ENCODE assay signal across 8 mouse cellular contexts in the genomic region with DNA sequence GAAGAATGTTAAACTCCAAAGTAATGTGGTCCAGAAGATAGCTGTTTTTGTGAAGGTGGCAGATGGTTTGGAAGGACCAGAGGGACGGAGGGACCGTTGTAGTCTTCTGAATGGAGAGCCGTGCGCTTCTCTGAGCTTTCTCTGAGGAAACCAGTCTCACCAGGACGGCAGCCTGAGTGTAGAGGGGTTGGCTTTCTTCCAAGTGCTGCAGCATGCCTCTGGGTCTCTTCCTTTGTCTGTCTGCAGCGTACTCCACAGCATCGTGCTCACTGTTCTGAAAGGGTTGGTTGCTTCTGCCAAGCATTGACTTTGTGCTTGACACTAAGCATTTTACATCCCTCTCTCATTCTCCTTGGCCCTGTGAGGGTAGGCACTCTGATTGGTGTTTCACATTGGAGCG. TPM values are rescaled to one million over a fixed set of nuclear protein-coding genes. Genes with fewer than 3 reads are reported as not detected.
DNase-seq lines count a peak whose midpoint lies in the region; ATAC-seq lines count a peak whose summit lies in the region.

No protein-coding gene starts in this region.

- no peak for DNase-seq in heart, adult 18-20 months
- DNase-seq in R1 (ENCODE audit: low read depth, low spot score) = peak; percentile 55
- DNase-seq in forebrain, embryonic 10.5 days (ENCODE audit: extremely low spot score, low spot score) = no peak
- DNase-seq in layer of hippocampus, adult 9-11 months = peak; percentile 66
- no peak for DNase-seq in ovary, postnatal 10 days (ENCODE audit: low spot score)

- H3K9ac ChIP-seq in heart, embryonic 14.5 days (ENCODE audit: low read length) = peak overlapping the region; percentile 91
- H3K9ac ChIP-seq in midbrain, embryonic 13.5 days (replicated peaks) = peak overlapping the region; percentile 90

- H3K36me3 ChIP-seq in heart, embryonic 14.5 days (ENCODE audit: control insufficient read depth, insufficient read depth, low read length) = peaks cover 62% of the 10 kb centered on the region
- peaks cover 63% of the 10 kb centered on the region for H3K36me3 ChIP-seq in forebrain, embryonic 10.5 days (replicated peaks)
- H3K36me3 ChIP-seq in midbrain, embryonic 13.5 days = peaks cover 48% of the 10 kb centered on the region

- H3K4me2 ChIP-seq in heart, embryonic 14.5 days (ENCODE audit: low read length) = peak overlapping the region; percentile 67
- peak overlapping the region; percentile 81 for H3K4me2 ChIP-seq in midbrain, embryonic 13.5 days (replicated peaks)

- no peaks in the 10 kb centered on the region for H3K9me3 ChIP-seq in heart, embryonic 14.5 days (ENCODE audit: control insufficient read depth, low read length)
- no peaks in the 10 kb centered on the region for H3K9me3 ChIP-seq in forebrain, embryonic 10.5 days
- H3K9me3 ChIP-seq in midbrain, embryonic 13.5 days = no peaks in the 10 kb centered on the region

- peaks cover 11 to 30% of the 10 kb centered on the region in 2 experiments for H3K4me1 ChIP-seq in heart, embryonic 14.5 days (ENCODE audit: control insufficient read depth in 2 of 2, insufficient read depth in 2 of 2, low read length in 2 of 2)
- H3K4me1 ChIP-seq in forebrain, embryonic 10.5 days = peaks cover 35% of the 10 kb centered on the region
- H3K4me1 ChIP-seq in midbrain, embryonic 13.5 days (replicated peaks) = peaks cover 46% of the 10 kb centered on the region

- no peaks in the 10 kb centered on the region for H3K27me3 ChIP-seq in heart, embryonic 14.5 days (ENCODE audit: control insufficient read depth, insufficient read depth, low read length)
- H3K27me3 ChIP-seq in forebrain, embryonic 10.5 days (ENCODE audit: poor library complexity, severe bottlenecking) = no peaks in the 10 kb centered on the region
- no peaks in the 10 kb centered on the region for H3K27me3 ChIP-seq in midbrain, embryonic 13.5 days

- WGBS in heart, embryonic 14.5 days = 32% methylated on average over 8 of the region's 8 CpGs
- WGBS in forebrain, embryonic 10.5 days = 86% methylated on average over 8 of the region's 8 CpGs
- 40% methylated on average over 8 of the region's 8 CpGs for WGBS in midbrain, embryonic 13.5 days

- no peak overlapping the region for H3K4me3 ChIP-seq in heart, embryonic 14.5 days (ENCODE audit: control insufficient read depth in 1 of 2, insufficient read depth in 1 of 2, low read depth in 1 of 2, low read length in 2 of 2)
- peak overlapping the region; percentile 86 for H3K4me3 ChIP-seq in forebrain, embryonic 10.5 days
- H3K4me3 ChIP-seq in midbrain, embryonic 13.5 days (replicated peaks) = peak overlapping the region; percentile 84

- H3K27ac ChIP-seq in heart, embryonic 14.5 days (replicated peaks in 1 of 2; ENCODE audit: control insufficient read depth in 1 of 2, insufficient read depth in 1 of 2, low read depth in 2 of 2, low read length in 2 of 2) = 0 out of 4 replicates have a peak overlapping the region, but pooled peaks of 1 of the 2 experiments have one; percentile 30
- peak overlapping the region; percentile 26 for H3K27ac ChIP-seq in forebrain, embryonic 10.5 days
- H3K27ac ChIP-seq in midbrain, embryonic 13.5 days = peak overlapping the region; percentile 81

- ATAC-seq in heart, embryonic 14.5 days (ENCODE audit: insufficient number of reproducible peaks, insufficient read depth, low FRiP score, low read depth) = no peak
- ATAC-seq in midbrain, embryonic 13.5 days = peak; percentile 37; the same call in 1 of the 2 replicates
- no peak for ATAC-seq in megakaryocyte progenitor cell, adult 5-6 weeks (replicated peaks; ENCODE audit: poor library complexity)

RNA-seq across cellular contexts. Expression of gene Csad, which starts 1.3 kb away (rescaled TPM):
- 35.1 and 36.4 TPM in 2 replicates for polyA plus RNA-seq in heart, embryonic 14.5 days (2014; fragmentation: Nextera tagmentation; extraction: Ambion mirVana)
- total RNA-seq in heart, adult 18-20 months (2021) = 10 to 100 TPM; 17.0 to 22.6 TPM
- 36.0 and 39.9 TPM in 2 replicates for polyA plus RNA-seq in forebrain, embryonic 10.5 days (2016; fragmentation: Nextera tagmentation; extraction: Ambion mirVana)
- polyA plus RNA-seq in midbrain, embryonic 13.5 days (2015; fragmentation: Nextera tagmentation; extraction: Ambion mirVana) = 37.9 and 40.2 TPM in 2 replicates
- 6.3 and 10.2 TPM in 2 replicates for total RNA-seq in megakaryocyte progenitor cell, adult 5-6 weeks (2015)
- total RNA-seq in megakaryocyte progenitor cell, adult 5-6 weeks (2017) = 6.4 and 8.1 TPM in 2 replicates

RNA-seq across cellular contexts. Expression of gene Zfp740, which starts 2.7 kb away (rescaled TPM):
- 27.1 and 28.4 TPM in 2 replicates for polyA plus RNA-seq in heart, embryonic 14.5 days (2014; fragmentation: Nextera tagmentation; extraction: Ambion mirVana)
- 10 to 100 TPM; 30.6 to 31.5 TPM for total RNA-seq in heart, adult 18-20 months (2021)
- polyA plus RNA-seq in forebrain, embryonic 10.5 days (2016; fragmentation: Nextera tagmentation; extraction: Ambion mirVana) = 71.7 and 72.7 TPM in 2 replicates
- polyA plus RNA-seq in midbrain, embryonic 13.5 days (2015; fragmentation: Nextera tagmentation; extraction: Ambion mirVana) = 81.1 and 83.0 TPM in 2 replicates
- 19.7 and 28.7 TPM in 2 replicates for total RNA-seq in megakaryocyte progenitor cell, adult 5-6 weeks (2015)
- 28.3 and 29.5 TPM in 2 replicates for total RNA-seq in megakaryocyte progenitor cell, adult 5-6 weeks (2017)

RNA-seq across cellular contexts. Expression of gene Itgb7, which starts 26.0 kb away (rescaled TPM):
- polyA plus RNA-seq in heart, embryonic 14.5 days (2014; fragmentation: Nextera tagmentation; extraction: Ambion mirVana) = 0.65 and 1.4 TPM in 2 replicates
- total RNA-seq in heart, adult 18-20 months (2021) = 1 to 10 TPM; 2.9 to 9.9 TPM
- polyA plus RNA-seq in forebrain, embryonic 10.5 days (2016; fragmentation: Nextera tagmentation; extraction: Ambion mirVana) = 0.42 and 0.55 TPM in 2 replicates
- polyA plus RNA-seq in midbrain, embryonic 13.5 days (2015; fragmentation: Nextera tagmentation; extraction: Ambion mirVana) = 0.71 and 0.82 TPM in 2 replicates
- total RNA-seq in megakaryocyte progenitor cell, adult 5-6 weeks (2015) = 26.6 and 29.2 TPM in 2 replicates
- 36.7 and 44.6 TPM in 2 replicates for total RNA-seq in megakaryocyte progenitor cell, adult 5-6 weeks (2017)

RNA-seq across cellular contexts. Expression of gene Rarg, which starts 51.5 kb away (rescaled TPM):
- polyA plus RNA-seq in heart, embryonic 14.5 days (2014; fragmentation: Nextera tagmentation; extraction: Ambion mirVana) = 6.7 and 7.6 TPM in 2 replicates
- 10 to 100 TPM; 13.5 to 16.7 TPM for total RNA-seq in heart, adult 18-20 months (2021)
- polyA plus RNA-seq in forebrain, embryonic 10.5 days (2016; fragmentation: Nextera tagmentation; extraction: Ambion mirVana) = 27.5 and 31.3 TPM in 2 replicates
- 2.7 and 3.4 TPM in 2 replicates for polyA plus RNA-seq in midbrain, embryonic 13.5 days (2015; fragmentation: Nextera tagmentation; extraction: Ambion mirVana)
- total RNA-seq in megakaryocyte progenitor cell, adult 5-6 weeks (2015) = 4.1 and 4.8 TPM in 2 replicates
- 3.9 and 4.2 TPM in 2 replicates for total RNA-seq in megakaryocyte progenitor cell, adult 5-6 weeks (2017)

RNA-seq across cellular contexts. Expression of gene Soat2, which starts 55.5 kb away (rescaled TPM):
- polyA plus RNA-seq in heart, embryonic 14.5 days (2014; fragmentation: Nextera tagmentation; extraction: Ambion mirVana) = 0.20 and 0.32 TPM in 2 replicates
- not detected for total RNA-seq in heart, adult 18-20 months (2021)
- polyA plus RNA-seq in forebrain, embryonic 10.5 days (2016; fragmentation: Nextera tagmentation; extraction: Ambion mirVana) = 0.09 TPM in 1 of 2 replicates, not detected in the other
- polyA plus RNA-seq in midbrain, embryonic 13.5 days (2015; fragmentation: Nextera tagmentation; extraction: Ambion mirVana) = not detected in 2 replicates
- total RNA-seq in megakaryocyte progenitor cell, adult 5-6 weeks (2015) = 0.73 and 1.9 TPM in 2 replicates
- 1.2 and 3.3 TPM in 2 replicates for total RNA-seq in megakaryocyte progenitor cell, adult 5-6 weeks (2017)

Comparison
In these comparisons a context has a peak if more than half of its experiments do, and no peak if none do; other contexts are left out.
1. H3K4me3 ChIP-seq: peak in forebrain, embryonic 10.5 days (single experiment) and midbrain, embryonic 13.5 days (single experiment); none in heart, embryonic 14.5 days (0 of 2).
2. DNase-seq: peak in R1 (single experiment) and layer of hippocampus, adult 9-11 months (single experiment); none in heart, adult 18-20 months (0 of 2), forebrain, embryonic 10.5 days (single experiment) and ovary, postnatal 10 days (single experiment).